Mouse (Mus musculus): ENCODE measurements around the gene Gatc.
"Not testable (repeated sequence)": the region's sequence is repeated elsewhere in the genome, so short reads cannot be mapped to it uniquely, and the experiment has no call there.

The Gatc gene

GRCm38 (mm10) chr5:115330955-115331354, 10.0 kb downstream of the Gatc start:
- DNase-seq (ENCODE audit: low read depth, low spot score), result no peak

DNA sequence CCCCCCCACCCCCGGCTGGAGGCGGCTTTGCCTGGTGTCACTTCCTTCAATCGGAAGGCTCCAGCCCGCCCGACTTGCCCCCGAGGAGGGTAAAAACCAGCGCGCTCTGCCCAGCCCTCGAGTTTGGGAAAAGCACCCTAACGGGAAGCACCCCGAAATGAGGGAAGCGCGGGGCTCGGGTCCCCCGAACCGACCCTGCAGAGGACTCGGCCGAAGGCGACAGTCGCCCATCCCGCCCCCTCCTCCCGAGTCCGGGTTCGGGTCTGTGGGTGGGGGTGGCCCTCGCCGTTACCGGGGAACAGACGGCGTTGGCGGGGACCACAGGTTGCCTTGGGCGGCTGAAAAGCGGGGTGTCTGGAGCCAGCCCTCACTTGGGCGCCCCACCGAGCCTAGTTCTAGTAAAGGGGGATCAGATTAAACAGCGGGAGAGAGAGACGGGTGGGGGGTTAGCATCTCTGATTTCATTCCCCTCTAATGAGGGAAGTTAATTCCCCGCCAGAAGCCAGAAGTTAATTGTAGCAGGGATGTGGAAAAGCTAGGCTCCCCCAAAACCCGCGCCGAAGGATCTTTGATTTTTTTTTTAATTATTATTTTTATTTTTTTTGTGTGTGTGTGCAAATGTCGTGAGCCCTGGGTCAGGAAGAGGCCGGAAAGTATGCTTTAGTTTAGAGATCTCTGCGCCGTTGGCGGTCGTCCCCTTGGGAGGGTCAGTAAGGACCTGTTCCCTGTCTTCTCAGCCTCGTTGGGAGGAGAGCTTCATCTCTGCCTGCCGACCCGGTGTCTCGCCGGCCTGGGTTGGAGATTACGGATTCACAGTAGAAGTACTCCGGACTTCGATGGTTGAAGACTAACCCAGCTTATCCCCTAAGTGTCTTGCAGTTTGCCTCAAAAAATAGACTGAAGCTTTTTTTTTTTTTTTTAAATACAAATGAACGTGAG, 13.1 kb downstream of the Gatc start:
- DNase-seq (ENCODE audit: low read depth, low spot score), result no peak

DNA sequence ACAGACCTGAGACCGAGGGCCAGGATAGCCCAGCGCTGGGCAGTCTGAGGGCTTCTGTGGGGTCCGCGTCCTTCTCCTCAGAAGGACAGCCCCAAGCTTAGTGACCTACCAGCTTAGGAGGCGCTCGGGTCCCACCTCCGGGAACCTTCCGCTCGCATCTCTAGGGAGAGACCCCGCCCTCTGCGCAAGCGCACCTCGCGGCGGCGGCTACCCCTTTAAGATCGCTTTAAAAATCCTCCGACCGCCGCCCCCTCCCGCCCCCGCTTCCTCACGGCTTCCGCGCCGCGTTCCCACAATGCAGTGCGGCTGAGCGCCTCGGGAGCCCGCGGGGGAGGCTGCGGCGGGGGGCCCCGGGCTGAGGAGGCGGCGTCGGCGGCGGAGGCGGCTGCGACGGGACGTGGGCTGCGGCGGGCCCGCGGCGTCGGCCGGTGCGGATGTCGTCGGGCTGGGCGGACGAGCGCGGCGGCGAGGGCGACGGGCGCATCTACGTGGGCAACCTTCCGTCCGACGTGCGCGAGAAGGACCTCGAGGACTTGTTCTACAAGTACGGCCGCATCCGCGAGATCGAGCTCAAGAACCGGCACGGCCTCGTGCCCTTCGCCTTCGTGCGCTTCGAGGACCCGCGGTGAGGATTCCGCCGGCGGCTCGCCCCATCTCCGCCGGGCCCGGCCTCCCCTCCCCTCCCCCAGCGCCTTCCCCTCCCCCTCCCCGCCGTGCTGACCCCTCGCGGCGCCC, 13.9 kb downstream of the Gatc start, which contains the start of gene Srsf9:
Gene Srsf9, plus strand, starts transcription at position 303 of the 735 bp plus-strand sequence.
- DNase-seq (ENCODE audit: low read depth, low spot score), result peak; percentile 95

GRCm38 (mm10) chr5:115326256-115326831, 14.6 kb downstream of the Gatc start:
- no peak for DNase-seq (ENCODE audit: low read depth, low spot score)

- DNase-seq (ENCODE audit: low read depth, low spot score), result peak; percentile 82
Measured at GRCm38 (mm10) chr5:115319004-115319940, 21.7 kb downstream of the Gatc start.

GRCm38 (mm10) chr5:115317645-115318328, 23.2 kb downstream of the Gatc start:
- DNase-seq (ENCODE audit: low read depth, low spot score), result peak; percentile 75

- DNase-seq (ENCODE audit: low read depth, low spot score), result no peak
Measured at GRCm38 (mm10) chr5:115316968-115317644, 23.9 kb downstream of the Gatc start.

DNA sequence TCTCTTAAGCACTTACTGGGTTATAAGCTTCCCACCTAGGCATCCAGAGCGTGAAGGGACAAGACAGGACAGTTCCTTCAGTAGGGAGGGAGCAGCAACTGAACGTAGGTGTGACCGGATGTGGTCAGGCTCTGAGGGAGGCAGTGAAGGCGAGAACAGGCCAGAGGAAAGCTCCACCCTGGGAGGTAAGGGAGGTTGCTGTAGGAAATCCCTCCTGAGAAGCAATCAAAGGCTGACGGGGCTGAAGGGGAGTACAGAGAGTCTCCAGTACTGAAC, 27.4 kb downstream of the Gatc start:
- no peak for DNase-seq (ENCODE audit: low read depth, low spot score)

- DNase-seq (ENCODE audit: low read depth, low spot score), result no peak
Measured at GRCm38 (mm10) chr5:115312816-115313667, 27.9 kb downstream of the Gatc start.

DNA sequence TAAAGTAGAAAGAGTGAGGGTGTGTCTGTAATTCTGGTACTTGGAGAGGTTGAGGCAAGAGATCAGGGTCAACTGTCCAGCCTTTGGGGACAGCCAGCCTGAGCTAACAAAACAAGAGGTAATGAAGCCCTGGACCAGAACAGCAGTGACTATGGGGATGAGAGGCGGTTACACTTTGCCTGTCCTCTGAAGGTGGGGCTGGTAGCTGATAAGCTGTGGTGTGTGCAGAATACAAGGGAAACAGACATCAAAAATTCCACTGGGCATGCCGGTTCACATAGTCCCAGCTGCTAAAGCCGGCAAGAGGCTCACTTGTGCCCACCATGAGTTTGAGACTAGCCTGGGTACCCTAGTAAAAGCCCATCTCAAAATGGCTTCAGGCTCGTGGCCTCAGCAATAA, 28.6 kb downstream of the Gatc start:
- no peak for DNase-seq (ENCODE audit: low read depth, low spot score)

DNA sequence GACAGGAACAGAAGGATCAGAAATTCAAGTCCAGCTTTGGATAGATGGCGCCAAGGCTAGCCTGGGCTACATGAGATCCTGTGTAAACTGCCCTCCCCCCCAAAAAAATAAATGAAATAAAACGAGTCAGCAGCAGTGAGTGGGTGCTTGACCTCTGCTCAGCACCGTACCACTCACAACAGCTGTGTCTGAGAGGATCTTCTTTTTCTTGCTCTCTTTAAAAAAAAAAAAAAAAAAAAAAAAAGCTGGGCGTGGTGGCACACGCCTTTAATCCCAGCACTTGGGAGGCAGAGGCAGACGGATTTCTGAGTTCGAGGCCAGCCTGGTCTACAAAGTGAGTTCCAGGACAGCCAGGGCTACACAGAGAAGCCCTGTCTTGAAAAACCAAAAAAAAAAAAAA, 38.8 kb downstream of the Gatc start:
- DNase-seq (ENCODE audit: low read depth, low spot score), result not testable (repeated sequence)

GRCm38 (mm10) chr5:115301615-115302014, 39.4 kb downstream of the Gatc start:
- no peak for DNase-seq (ENCODE audit: low read depth, low spot score)

GRCm38 (mm10) chr5:115300792-115301614, 40.0 kb downstream of the Gatc start, which contains the start of gene Dynll1:
Gene Dynll1 (minus strand): TSS chr5:115300999.
- peak; percentile 100 for DNase-seq (ENCODE audit: low read depth, low spot score)

- DNase-seq (ENCODE audit: low read depth, low spot score), result peak; percentile 81
Measured at GRCm38 (mm10) chr5:115300035-115300744, 40.8 kb downstream of the Gatc start.

DNA sequence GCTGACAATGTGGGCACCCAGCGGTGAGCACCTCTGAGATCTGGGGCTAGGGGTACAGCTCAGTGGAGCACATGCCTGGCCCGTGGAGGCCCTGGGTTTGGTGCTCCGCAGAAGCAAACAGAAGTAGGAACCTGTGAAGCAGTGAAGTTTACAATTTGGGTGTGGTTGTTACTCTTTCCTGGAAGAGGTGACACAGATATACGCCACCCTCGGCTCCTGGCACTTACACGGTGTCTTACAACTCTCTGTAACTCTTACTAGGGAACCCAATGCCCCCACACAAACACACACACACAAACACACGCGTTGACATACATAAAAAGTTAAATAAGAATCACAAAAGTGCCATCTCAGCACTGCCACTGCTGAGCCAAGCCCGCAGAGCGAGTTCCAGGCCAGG, 44.6 kb downstream of the Gatc start:
- DNase-seq (ENCODE audit: low read depth, low spot score), result no peak

- DNase-seq (ENCODE audit: low read depth, low spot score), result no peak
Measured at GRCm38 (mm10) chr5:115294173-115294572, 46.8 kb downstream of the Gatc start.

- DNase-seq (ENCODE audit: low read depth, low spot score), result no peak
Measured at GRCm38 (mm10) chr5:115284735-115285134, 56.2 kb downstream of the Gatc start.
